Mouse (Mus musculus): ENCODE results near the gene Mcl1. TPM values are rescaled to one million over a fixed set of nuclear protein-coding genes. Genes with fewer than 3 reads are reported as not detected.

Mcl1 gene
- polyA plus RNA-seq, 1 experiment from 2014 or later, result 83.3 TPM

DNA sequence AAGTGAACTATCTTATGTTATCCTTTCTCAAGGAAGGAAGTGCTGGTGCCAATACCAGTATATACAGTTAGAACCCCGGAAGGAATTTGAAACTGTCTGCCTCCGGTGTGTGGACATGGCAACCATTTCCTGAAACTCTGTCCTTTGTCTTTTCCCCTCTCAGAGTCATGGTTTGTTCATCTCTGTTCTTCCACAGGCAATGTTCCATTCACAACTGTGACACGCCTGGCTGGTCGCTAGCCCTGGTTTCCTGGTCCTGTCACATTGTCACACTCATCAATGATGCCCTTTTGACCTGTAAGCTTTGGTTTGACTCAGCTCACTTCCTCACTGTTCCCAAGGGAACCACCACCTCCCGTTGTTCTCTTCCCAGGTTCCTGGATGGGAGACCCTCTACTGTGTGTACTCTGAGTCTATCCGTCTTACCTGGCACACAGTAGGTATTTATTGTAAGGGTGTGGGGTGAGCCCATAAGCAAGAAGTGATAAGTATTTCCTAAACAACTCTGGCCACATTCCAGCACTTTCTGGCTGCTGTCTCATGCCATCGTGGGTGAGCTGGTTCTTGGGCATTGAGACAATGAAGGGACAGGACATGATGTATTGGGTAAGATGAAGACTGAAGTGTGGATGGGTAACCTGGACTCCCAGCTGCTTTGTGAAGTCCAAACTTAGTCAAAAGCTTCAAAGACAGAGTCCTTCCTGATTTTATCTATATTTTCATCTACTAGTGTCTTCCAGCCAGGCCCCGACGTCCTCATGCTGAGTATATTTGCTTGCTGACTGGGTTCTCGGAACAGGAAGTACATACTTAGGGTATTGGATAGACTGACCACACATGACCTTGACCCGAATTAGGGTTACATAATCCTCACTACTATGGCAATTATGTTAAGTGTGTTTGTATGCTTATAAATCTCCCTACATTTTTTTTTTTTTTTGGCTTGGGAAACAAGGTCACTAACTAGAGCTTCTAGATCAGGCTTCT, 35.5 kb downstream of the Mcl1 start:
- Histone ChIP-seq H3K9me3 (replicated peaks; ENCODE audit: control insufficient read depth, low read length) (no peaks in the 10 kb centered on the region), H3K36me3 (replicated peaks; ENCODE audit: control insufficient read depth, insufficient read depth, low read depth, low read length) (no peaks in the 10 kb centered on the region), H3K4me3 (ENCODE audit: low read depth, low read length) (no peak overlapping the region), H3K4me1 (ENCODE audit: control insufficient read depth, insufficient read depth, low read length) (peaks cover 7% of the 10 kb centered on the region; the same call in 1 of the 2 replicates), H3K4me2 (ENCODE audit: low read depth, low read length) (no peak overlapping the region), H3K27ac (replicated peaks; ENCODE audit: low read depth, low read length) (no peak overlapping the region), H3K27me3 (ENCODE audit: control insufficient read depth, insufficient read depth, low read length) (no peaks in the 10 kb centered on the region), H3K9ac (replicated peaks; ENCODE audit: low read length) (no peak overlapping the region)
- WGBS, result 46% methylated on average over 11 of the region's 11 CpGs
- DNase-seq (ENCODE audit: low spot score) (no peak), ATAC-seq (replicated peaks; ENCODE audit: insufficient number of reproducible peaks, low FRiP score, low TSS enrichment, low read depth) (no peak)

DNA sequence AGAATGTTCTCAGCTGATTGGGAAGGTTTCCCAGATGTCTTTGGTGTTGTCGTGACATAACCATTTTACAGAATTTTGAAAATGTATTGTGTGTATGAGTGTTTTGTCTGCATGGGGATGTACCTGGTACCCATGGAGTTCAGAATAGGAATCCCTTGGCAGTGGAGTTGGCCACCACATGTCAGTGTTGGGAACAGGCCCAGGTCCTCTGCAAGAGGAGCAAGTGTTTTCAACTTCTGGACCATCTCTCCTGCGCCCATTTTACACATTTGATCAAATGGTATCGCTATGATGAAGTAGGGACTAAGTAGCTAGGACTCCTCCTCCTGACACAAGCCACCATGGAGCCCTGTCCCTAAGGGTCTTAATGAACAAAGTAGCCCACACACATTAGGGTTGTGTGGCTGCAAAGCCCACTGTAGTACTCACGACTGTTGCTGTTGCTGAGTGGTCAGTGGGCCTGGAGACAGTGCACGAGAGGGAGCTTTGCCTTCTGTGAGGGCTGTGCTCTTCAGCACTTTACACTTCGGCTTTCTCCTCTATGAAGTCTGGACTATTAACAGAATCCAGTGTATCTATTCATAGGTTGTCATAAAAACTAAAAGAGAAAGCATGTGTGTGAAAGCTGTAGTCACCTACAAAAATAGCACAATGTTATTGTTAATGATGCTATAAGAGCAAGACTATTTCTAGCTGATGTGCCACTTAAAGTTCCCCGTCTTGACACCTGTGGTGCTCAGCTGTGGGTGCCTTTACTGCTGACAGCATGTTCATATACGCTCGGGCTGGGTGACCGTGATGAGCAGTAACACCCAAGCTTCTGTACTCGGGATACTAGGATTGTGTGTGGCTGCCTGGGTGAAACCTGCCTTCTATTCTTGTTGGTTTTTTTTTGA, 36.5 kb downstream of the Mcl1 start:
- H3K4me1 ChIP-seq (ENCODE audit: control insufficient read depth, insufficient read depth, low read length), result peaks cover 7% of the 10 kb centered on the region; the same call in 1 of the 2 replicates
- H3K36me3 ChIP-seq (replicated peaks; ENCODE audit: control insufficient read depth, insufficient read depth, low read depth, low read length), result no peaks in the 10 kb centered on the region
- WGBS, result 82% methylated on average over 11 of the region's 11 CpGs
- no peak for DNase-seq (ENCODE audit: low spot score)
- H3K4me2 ChIP-seq (ENCODE audit: low read depth, low read length), result no peak overlapping the region
- H3K4me3 ChIP-seq (ENCODE audit: low read depth, low read length), result no peak overlapping the region
- no peaks in the 10 kb centered on the region for H3K27me3 ChIP-seq (ENCODE audit: control insufficient read depth, insufficient read depth, low read length)
- no peak overlapping the region for H3K27ac ChIP-seq (replicated peaks; ENCODE audit: low read depth, low read length)
- H3K9ac ChIP-seq (replicated peaks; ENCODE audit: low read length), result no peak overlapping the region
- ATAC-seq (replicated peaks; ENCODE audit: insufficient number of reproducible peaks, low FRiP score, low TSS enrichment, low read depth), result no peak
- H3K9me3 ChIP-seq (replicated peaks; ENCODE audit: control insufficient read depth, low read length), result no peaks in the 10 kb centered on the region

DNA sequence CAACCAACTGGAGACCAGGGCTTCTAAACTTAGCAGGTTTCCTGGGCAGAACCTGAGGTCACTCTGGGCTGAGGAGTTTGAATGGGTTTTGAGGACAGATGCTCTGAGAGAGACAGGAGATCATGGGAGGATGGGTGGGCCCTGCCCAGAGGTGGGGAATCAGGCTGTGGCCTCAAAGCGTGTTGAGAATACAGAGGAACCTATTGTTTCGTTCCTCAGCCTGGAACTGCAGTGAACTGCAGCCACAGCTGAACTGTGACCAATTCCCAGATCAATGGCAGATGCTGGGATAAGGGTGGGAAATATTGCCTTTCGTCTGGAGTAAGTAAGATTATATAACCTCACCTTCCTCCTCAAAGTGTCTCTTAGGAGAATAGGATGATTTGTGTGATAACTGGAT, 37.2 kb downstream of the Mcl1 start:
- DNase-seq (ENCODE audit: low spot score), result peak; percentile 75

DNA sequence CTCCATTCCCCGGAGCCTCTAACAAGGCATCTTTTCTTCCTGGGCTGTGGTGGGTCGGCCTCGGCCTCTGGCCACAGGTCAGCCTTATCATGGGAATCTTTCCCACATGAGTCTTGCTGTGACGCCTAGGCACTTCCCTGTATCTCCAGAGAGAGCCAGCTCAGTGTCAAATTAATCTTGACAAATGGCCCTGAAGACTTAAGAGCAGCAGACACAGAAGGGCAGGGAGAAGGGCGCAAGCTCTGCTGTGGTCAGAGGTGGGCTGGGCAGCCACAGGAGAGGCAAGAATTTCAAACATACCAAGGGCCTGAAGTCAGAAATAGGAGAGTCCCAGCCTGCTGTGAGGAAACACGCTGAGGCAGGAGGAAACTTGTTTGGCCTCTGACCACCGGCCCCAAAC, 37.8 kb downstream of the Mcl1 start:
- no peak overlapping the region for H3K4me2 ChIP-seq (ENCODE audit: low read depth, low read length)
- no peaks in the 10 kb centered on the region for H3K36me3 ChIP-seq (replicated peaks; ENCODE audit: control insufficient read depth, insufficient read depth, low read depth, low read length)
- ATAC-seq (replicated peaks; ENCODE audit: insufficient number of reproducible peaks, low FRiP score, low TSS enrichment, low read depth) (no peak), DNase-seq (ENCODE audit: low spot score) (no peak)
- WGBS, result 5% methylated on average over 7 of the region's 7 CpGs
- H3K4me1 ChIP-seq (ENCODE audit: control insufficient read depth, insufficient read depth, low read length), result peaks cover 10% of the 10 kb centered on the region; the same call in 1 of the 2 replicates
- H3K27me3 ChIP-seq (ENCODE audit: control insufficient read depth, insufficient read depth, low read length), result no peaks in the 10 kb centered on the region
- no peaks in the 10 kb centered on the region for H3K9me3 ChIP-seq (replicated peaks; ENCODE audit: control insufficient read depth, low read length)
- 0 out of 2 replicates have a peak overlapping the region, but pooled peaks have one; percentile 20 for H3K27ac ChIP-seq (replicated peaks; ENCODE audit: low read depth, low read length)
- H3K9ac ChIP-seq (replicated peaks; ENCODE audit: low read length), result no peak overlapping the region
- no peak overlapping the region for H3K4me3 ChIP-seq (ENCODE audit: low read depth, low read length)

More for the DNA sequence above, 37.2 kb downstream of the Mcl1 start:
- ATAC-seq (replicated peaks; ENCODE audit: insufficient number of reproducible peaks, low FRiP score, low TSS enrichment, low read depth), result no peak
- Histone ChIP-seq H3K27me3 (ENCODE audit: control insufficient read depth, insufficient read depth, low read length) (no peaks in the 10 kb centered on the region), H3K9me3 (replicated peaks; ENCODE audit: control insufficient read depth, low read length) (no peaks in the 10 kb centered on the region), H3K4me1 (ENCODE audit: control insufficient read depth, insufficient read depth, low read length) (peaks cover 10% of the 10 kb centered on the region; the same call in 1 of the 2 replicates), H3K9ac (replicated peaks; ENCODE audit: low read length) (no peak overlapping the region), H3K36me3 (replicated peaks; ENCODE audit: control insufficient read depth, insufficient read depth, low read depth, low read length) (no peaks in the 10 kb centered on the region), H3K4me3 (ENCODE audit: low read depth, low read length) (no peak overlapping the region), H3K27ac (replicated peaks; ENCODE audit: low read depth, low read length) (no peak overlapping the region), H3K4me2 (ENCODE audit: low read depth, low read length) (no peak overlapping the region)
- 15% methylated on average over 3 of the region's 3 CpGs for whole genome bisulfite sequencing

DNA sequence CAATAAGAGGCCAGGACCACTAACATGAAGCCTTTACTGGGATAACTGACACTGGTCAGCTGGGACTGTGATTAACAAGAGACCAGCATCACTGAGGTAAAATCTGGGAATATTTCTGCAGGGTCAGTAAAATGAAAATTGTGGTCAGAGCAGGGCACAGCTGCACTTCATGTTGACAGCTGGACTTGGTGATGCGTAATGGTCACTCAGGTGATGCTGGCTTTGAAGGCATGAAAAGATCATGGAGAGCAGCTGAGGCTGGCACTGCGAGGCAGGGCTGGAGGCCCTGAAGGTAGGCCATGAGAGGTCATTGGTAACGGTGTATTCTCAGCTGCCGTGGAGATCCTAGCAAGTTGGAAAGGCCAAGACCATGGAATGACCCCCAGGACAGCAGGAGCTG, 39.7 kb downstream of the Mcl1 start:
- WGBS, result 78% methylated on average over 4 of the region's 4 CpGs
- ATAC-seq (replicated peaks; ENCODE audit: insufficient number of reproducible peaks, low FRiP score, low TSS enrichment, low read depth) (no peak), DNase-seq (ENCODE audit: low spot score) (no peak)
- no peaks in the 10 kb centered on the region for H3K9me3 ChIP-seq (replicated peaks; ENCODE audit: control insufficient read depth, low read length)
- H3K4me2 ChIP-seq (ENCODE audit: low read depth, low read length), result no peak overlapping the region
- H3K27ac ChIP-seq (replicated peaks; ENCODE audit: low read depth, low read length), result no peak overlapping the region
- no peaks in the 10 kb centered on the region for H3K27me3 ChIP-seq (ENCODE audit: control insufficient read depth, insufficient read depth, low read length)
- peaks cover 10% of the 10 kb centered on the region; the same call in 1 of the 2 replicates for H3K4me1 ChIP-seq (ENCODE audit: control insufficient read depth, insufficient read depth, low read length)
- no peaks in the 10 kb centered on the region for H3K36me3 ChIP-seq (replicated peaks; ENCODE audit: control insufficient read depth, insufficient read depth, low read depth, low read length)
- no peak overlapping the region for H3K4me3 ChIP-seq (ENCODE audit: low read depth, low read length)
- H3K9ac ChIP-seq (replicated peaks; ENCODE audit: low read length), result no peak overlapping the region

DNA sequence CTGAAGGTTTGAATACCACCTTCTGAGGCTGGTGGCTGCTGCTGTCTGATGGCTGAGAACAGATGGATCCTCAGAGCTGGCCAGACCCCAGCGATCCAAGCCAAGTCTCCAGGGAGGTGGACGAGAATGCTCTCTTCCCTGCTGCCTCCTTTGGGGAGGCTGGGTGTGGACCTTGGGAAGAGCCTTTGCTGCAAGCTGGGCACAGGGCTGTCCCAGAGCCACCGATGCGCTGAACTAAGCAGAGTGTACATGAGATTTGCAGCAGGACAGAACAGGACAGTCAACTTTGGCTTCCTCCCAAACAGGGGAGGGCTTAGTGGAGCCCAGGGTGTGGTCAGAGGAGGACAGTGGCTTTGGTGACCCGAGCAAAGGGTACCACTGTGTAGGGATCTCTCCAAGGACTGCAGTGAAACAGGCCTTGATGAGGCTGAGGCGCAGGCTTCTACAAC, 41.7 kb downstream of the Mcl1 start:
- DNase-seq (ENCODE audit: low spot score), result no peak
- H3K4me1 ChIP-seq (ENCODE audit: control insufficient read depth, insufficient read depth, low read length), result peaks cover 10% of the 10 kb centered on the region; the same call in 1 of the 2 replicates
- H3K27me3 ChIP-seq (ENCODE audit: control insufficient read depth, insufficient read depth, low read length), result no peaks in the 10 kb centered on the region
- no peak overlapping the region for H3K27ac ChIP-seq (replicated peaks; ENCODE audit: low read depth, low read length)
- no peak overlapping the region for H3K9ac ChIP-seq (replicated peaks; ENCODE audit: low read length)
- no peak overlapping the region for H3K4me2 ChIP-seq (ENCODE audit: low read depth, low read length)
- no peak for ATAC-seq (replicated peaks; ENCODE audit: insufficient number of reproducible peaks, low FRiP score, low TSS enrichment, low read depth)
- H3K4me3 ChIP-seq (ENCODE audit: low read depth, low read length), result no peak overlapping the region
- H3K36me3 ChIP-seq (replicated peaks; ENCODE audit: control insufficient read depth, insufficient read depth, low read depth, low read length), result no peaks in the 10 kb centered on the region
- H3K9me3 ChIP-seq (replicated peaks; ENCODE audit: control insufficient read depth, low read length), result no peaks in the 10 kb centered on the region
- WGBS, result 41% methylated on average over 6 of the region's 6 CpGs

DNA sequence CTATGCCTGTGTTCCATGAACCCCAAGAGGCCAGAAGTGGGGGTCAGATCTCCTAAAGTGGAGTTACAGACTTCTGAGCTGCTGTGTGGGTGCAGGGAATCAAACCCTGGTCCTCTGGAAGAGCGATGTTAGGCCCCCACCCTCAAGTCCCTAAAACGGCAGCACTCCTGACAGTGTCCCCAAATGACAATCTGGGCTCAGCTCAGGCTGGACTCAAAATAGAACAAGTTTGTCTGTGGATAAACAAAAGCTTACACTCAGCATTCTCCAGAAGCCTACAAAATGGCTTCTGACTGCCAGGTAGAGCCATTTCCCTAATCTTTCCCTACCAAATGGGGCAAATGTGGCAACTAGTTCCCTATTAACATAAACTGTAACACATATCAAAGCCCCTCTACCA, 42.5 kb downstream of the Mcl1 start:
- 74% methylated on average over 2 of the region's 2 CpGs for WGBS
- no peak overlapping the region; the same call in 1 of the 2 replicates for H3K4me2 ChIP-seq (ENCODE audit: low read depth, low read length)
- H3K9ac ChIP-seq (replicated peaks; ENCODE audit: low read length), result no peak overlapping the region
- no peaks in the 10 kb centered on the region for H3K9me3 ChIP-seq (replicated peaks; ENCODE audit: control insufficient read depth, low read length)
- no peaks in the 10 kb centered on the region for H3K27me3 ChIP-seq (ENCODE audit: control insufficient read depth, insufficient read depth, low read length)
- 0 out of 2 replicates have a peak overlapping the region, but pooled peaks have one; percentile 22 for H3K27ac ChIP-seq (replicated peaks; ENCODE audit: low read depth, low read length)
- ATAC-seq (replicated peaks; ENCODE audit: insufficient number of reproducible peaks, low FRiP score, low TSS enrichment, low read depth) (no peak), DNase-seq (ENCODE audit: low spot score) (no peak)
- peaks cover 9% of the 10 kb centered on the region; the same call in 1 of the 2 replicates for H3K4me1 ChIP-seq (ENCODE audit: control insufficient read depth, insufficient read depth, low read length)
- H3K4me3 ChIP-seq (ENCODE audit: low read depth, low read length), result no peak overlapping the region
- H3K36me3 ChIP-seq (replicated peaks; ENCODE audit: control insufficient read depth, insufficient read depth, low read depth, low read length), result no peaks in the 10 kb centered on the region

All from embryonic facial prominence, embryonic 11.5 days (tissue).